Mouse (Mus musculus): ENCODE data around the gene Ubl5. TPM values are rescaled to one million over a fixed set of nuclear protein-coding genes. Genes with fewer than 3 reads are reported as not detected.
A peak's percentile ranks its signal among the peaks of the same experiment; 100 is the strongest.
"Not testable (repeated sequence)": the region's sequence is repeated elsewhere in the genome, so short reads cannot be mapped to it uniquely, and the experiment has no call there.

The Ubl5 gene
- polyA plus RNA-seq, 1 experiment, result 288 TPM

DNA sequence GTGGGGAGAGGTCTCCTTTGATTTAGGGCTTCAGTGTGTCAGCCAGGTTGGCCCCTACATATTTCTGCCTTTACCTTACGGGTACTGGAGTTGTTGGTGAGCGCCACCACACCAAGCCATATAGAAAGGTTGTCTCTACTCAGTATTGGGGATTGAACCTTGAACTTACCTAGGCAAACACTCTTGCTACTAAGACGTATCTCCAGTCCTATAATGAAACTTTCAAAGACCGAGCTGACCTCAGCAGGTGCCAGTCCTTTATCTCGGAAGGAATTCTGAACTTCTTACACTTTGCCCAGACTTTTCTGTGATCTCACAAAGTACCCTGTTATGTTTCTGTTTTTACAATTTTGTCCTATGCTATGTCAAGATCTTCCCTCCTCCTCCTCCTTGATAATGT is 30.7 kb upstream of the Ubl5 start:
- Histone ChIP-seq H3K9me3 (replicated peaks; ENCODE audit: control insufficient read depth, insufficient read depth, low read length, poor library complexity, severe bottlenecking) (no peaks in the 10 kb centered on the region), H3K27me3 (ENCODE audit: control insufficient read depth, insufficient read depth, low read length, poor library complexity, severe bottlenecking) (no peaks in the 10 kb centered on the region), H3K4me1 (ENCODE audit: control insufficient read depth, insufficient read depth, low read length) (no peaks in the 10 kb centered on the region), H3K9ac (ENCODE audit: low read depth, poor library complexity, severe bottlenecking) (no peak overlapping the region), H3K36me3 (ENCODE audit: control insufficient read depth, insufficient read depth, low read length, poor library complexity, severe bottlenecking) (no peaks in the 10 kb centered on the region), H3K27ac (ENCODE audit: insufficient read depth, low read length) (no peak overlapping the region), H3K4me3 (ENCODE audit: low read depth, low read length) (no peak overlapping the region)
- TF ChIP-seq POLR2A (IDR thresholded peaks at IDR 0.05; ENCODE audit: insufficient read depth, low read length) (no peak), EP300 (IDR thresholded peaks at IDR 0.05; ENCODE audit: insufficient read depth, low read depth, low read length) (no peak), CTCF (IDR thresholded peaks at IDR 0.05; ENCODE audit: low read depth, low read length) (no peak)

DNA sequence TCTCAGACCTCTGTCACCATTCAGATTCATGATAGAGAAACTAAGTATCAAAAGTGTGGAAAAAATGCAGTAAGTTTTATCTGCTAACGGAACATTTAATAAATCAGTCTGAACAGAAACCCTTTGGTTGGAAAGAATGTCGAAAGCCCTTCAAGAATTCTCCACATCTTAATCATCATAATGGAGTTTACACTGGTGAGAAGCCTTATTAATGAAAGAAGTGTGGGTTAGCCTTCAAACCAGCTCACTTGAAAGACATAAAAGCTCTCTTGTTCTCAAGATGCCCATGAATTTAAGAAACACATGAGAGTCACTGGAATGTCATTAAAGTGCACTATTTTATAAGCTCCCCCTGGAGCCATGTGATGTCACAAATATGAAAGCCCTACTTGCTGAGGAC is 26.0 kb upstream of the Ubl5 start:
- Histone ChIP-seq H3K36me3 (ENCODE audit: control insufficient read depth, insufficient read depth, low read length, poor library complexity, severe bottlenecking) (no peaks in the 10 kb centered on the region), H3K9me3 (replicated peaks; ENCODE audit: control insufficient read depth, insufficient read depth, low read length, poor library complexity, severe bottlenecking) (no peaks in the 10 kb centered on the region)

DNA sequence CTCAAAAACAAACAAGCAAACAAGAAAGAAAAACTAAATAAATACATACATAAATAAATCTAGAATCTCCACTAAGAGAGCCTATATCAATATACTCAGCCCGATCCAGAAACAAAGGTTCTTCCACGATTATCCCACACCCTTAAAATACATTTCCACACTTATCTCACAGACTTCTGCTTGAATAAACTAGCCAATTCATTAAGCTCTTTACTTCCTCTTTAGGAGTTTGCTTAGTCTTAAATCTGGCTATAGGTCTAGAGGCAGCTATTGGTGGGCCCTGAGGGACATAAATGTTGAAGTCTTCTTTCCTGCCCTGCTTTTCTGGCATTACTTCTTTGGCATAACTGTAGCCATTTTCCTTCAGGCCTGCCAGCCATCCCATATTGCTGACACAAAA is 11.3 kb upstream of the Ubl5 start:
- Histone ChIP-seq H3K36me3 (ENCODE audit: control insufficient read depth, insufficient read depth, low read length, poor library complexity, severe bottlenecking) (no peaks in the 10 kb centered on the region), H3K9ac (ENCODE audit: low read depth, poor library complexity, severe bottlenecking) (no peak overlapping the region), H3K27ac (ENCODE audit: insufficient read depth, low read length) (no peak overlapping the region), H3K4me3 (ENCODE audit: low read depth, low read length) (no peak overlapping the region), H3K9me3 (replicated peaks; ENCODE audit: control insufficient read depth, insufficient read depth, low read length, poor library complexity, severe bottlenecking) (no peaks in the 10 kb centered on the region), H3K4me1 (ENCODE audit: control insufficient read depth, insufficient read depth, low read length) (peaks cover 2% of the 10 kb centered on the region), H3K27me3 (ENCODE audit: control insufficient read depth, insufficient read depth, low read length, poor library complexity, severe bottlenecking) (no peaks in the 10 kb centered on the region)
- TF ChIP-seq CTCF (IDR thresholded peaks at IDR 0.05; ENCODE audit: low read depth, low read length), result no peak
- no peak for TF ChIP-seq POLR2A (IDR thresholded peaks at IDR 0.05; ENCODE audit: insufficient read depth, low read length)
- TF ChIP-seq EP300 (IDR thresholded peaks at IDR 0.05; ENCODE audit: insufficient read depth, low read depth, low read length), result no peak

More for the DNA sequence above, 26.0 kb upstream of the Ubl5 start:
- Histone ChIP-seq H3K4me1 (ENCODE audit: control insufficient read depth, insufficient read depth, low read length) (no peaks in the 10 kb centered on the region), H3K9ac (ENCODE audit: low read depth, poor library complexity, severe bottlenecking) (no peak overlapping the region), H3K27ac (ENCODE audit: insufficient read depth, low read length) (no peak overlapping the region), H3K4me3 (ENCODE audit: low read depth, low read length) (no peak overlapping the region), H3K27me3 (ENCODE audit: control insufficient read depth, insufficient read depth, low read length, poor library complexity, severe bottlenecking) (no peaks in the 10 kb centered on the region)
- TF ChIP-seq POLR2A (IDR thresholded peaks at IDR 0.05; ENCODE audit: insufficient read depth, low read length) (no peak), CTCF (IDR thresholded peaks at IDR 0.05; ENCODE audit: low read depth, low read length) (no peak), EP300 (IDR thresholded peaks at IDR 0.05; ENCODE audit: insufficient read depth, low read depth, low read length) (no peak)

DNA sequence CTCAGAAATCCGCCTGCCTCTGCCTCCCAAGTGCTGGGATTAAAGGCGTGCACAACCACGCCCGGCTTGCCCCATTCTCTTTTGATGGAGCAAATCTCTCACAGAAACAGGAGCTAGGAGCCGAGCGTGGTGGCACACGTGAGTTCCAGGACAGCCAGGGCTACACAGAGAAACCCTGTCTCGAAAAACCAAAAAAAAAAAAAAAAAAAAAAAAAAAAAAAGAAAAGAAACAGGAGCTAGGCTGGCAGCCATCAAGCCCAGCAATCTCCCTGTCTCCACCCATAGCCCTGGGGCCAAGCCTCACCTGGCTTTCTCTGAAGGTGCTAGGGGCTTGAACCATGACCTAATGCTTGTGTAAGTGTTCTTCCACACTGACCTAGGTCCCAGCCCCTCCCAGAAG is 7.0 kb upstream of the Ubl5 start:
- H3K4me1 ChIP-seq (ENCODE audit: control insufficient read depth, insufficient read depth, low read length); H3K36me3 ChIP-seq (ENCODE audit: control insufficient read depth, insufficient read depth, low read length, poor library complexity, severe bottlenecking); H3K9me3 ChIP-seq (replicated peaks; ENCODE audit: control insufficient read depth, insufficient read depth, low read length, poor library complexity, severe bottlenecking); H3K9ac ChIP-seq (ENCODE audit: low read depth, poor library complexity, severe bottlenecking); H3K27ac ChIP-seq (ENCODE audit: insufficient read depth, low read length); H3K4me3 ChIP-seq (ENCODE audit: low read depth, low read length); H3K27me3 ChIP-seq (ENCODE audit: control insufficient read depth, insufficient read depth, low read length, poor library complexity, severe bottlenecking): not testable (repeated sequence)

DNA sequence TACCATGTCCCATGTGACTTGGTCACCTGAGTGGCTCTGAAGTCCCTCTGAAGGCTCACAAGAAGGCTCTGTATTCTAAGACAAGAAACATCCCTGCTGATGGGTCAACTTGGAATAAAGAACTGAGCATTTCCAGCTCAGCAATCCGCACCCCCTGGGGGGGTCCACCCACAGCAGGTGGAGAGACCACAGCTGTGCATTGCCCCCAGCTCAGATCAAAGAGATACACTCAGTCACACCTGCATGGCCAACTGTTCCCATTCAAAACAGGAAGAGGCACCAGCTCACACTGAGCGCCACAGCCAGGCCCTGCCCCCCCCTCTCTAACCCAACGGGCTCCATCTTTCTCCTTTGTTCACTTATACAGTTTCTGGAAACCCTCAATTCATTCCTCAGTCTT is 6.4 kb upstream of the Ubl5 start:
- Histone ChIP-seq H3K36me3 (ENCODE audit: control insufficient read depth, insufficient read depth, low read length, poor library complexity, severe bottlenecking) (no peaks in the 10 kb centered on the region), H3K9me3 (replicated peaks; ENCODE audit: control insufficient read depth, insufficient read depth, low read length, poor library complexity, severe bottlenecking) (no peaks in the 10 kb centered on the region), H3K27me3 (ENCODE audit: control insufficient read depth, insufficient read depth, low read length, poor library complexity, severe bottlenecking) (no peaks in the 10 kb centered on the region), H3K4me1 (ENCODE audit: control insufficient read depth, insufficient read depth, low read length) (peaks cover 5% of the 10 kb centered on the region), H3K27ac (ENCODE audit: insufficient read depth, low read length) (peak overlapping the region; percentile 12; the same call in 1 of the 2 replicates), H3K4me3 (ENCODE audit: low read depth, low read length) (no peak overlapping the region), H3K9ac (ENCODE audit: low read depth, poor library complexity, severe bottlenecking) (no peak overlapping the region)
- TF ChIP-seq POLR2A (IDR thresholded peaks at IDR 0.05; ENCODE audit: insufficient read depth, low read length) (no peak), EP300 (IDR thresholded peaks at IDR 0.05; ENCODE audit: insufficient read depth, low read depth, low read length) (peak; percentile 72; the same call in 1 of the 2 replicates), CTCF (IDR thresholded peaks at IDR 0.05; ENCODE audit: low read depth, low read length) (no peak)

DNA sequence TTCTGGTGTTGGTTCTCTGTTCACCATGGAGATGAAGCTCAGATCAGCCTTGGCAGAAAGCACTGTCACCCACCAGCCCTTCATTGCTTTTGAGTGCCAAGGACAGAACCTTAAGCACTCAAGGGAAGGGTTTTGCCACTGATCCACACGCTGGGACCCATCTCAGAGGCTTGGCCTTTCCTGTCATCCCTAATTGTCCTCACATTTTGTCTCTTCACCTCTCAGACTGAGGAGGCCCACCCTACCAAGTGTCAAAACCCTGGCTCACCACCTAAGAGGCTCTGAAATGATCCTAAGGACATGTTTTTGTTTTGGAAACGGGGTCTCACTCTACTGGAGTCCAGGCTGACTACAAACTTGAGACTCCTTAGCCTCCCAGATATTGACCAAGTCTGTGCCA is 5.9 kb upstream of the Ubl5 start:
- Histone ChIP-seq H3K36me3 (ENCODE audit: control insufficient read depth, insufficient read depth, low read length, poor library complexity, severe bottlenecking) (no peaks in the 10 kb centered on the region), H3K27me3 (ENCODE audit: control insufficient read depth, insufficient read depth, low read length, poor library complexity, severe bottlenecking) (no peaks in the 10 kb centered on the region), H3K4me3 (ENCODE audit: low read depth, low read length) (no peak overlapping the region), H3K4me1 (ENCODE audit: control insufficient read depth, insufficient read depth, low read length) (peaks cover 5% of the 10 kb centered on the region), H3K9ac (ENCODE audit: low read depth, poor library complexity, severe bottlenecking) (no peak overlapping the region), H3K27ac (ENCODE audit: insufficient read depth, low read length) (no peak overlapping the region; the same call in 1 of the 2 replicates), H3K9me3 (replicated peaks; ENCODE audit: control insufficient read depth, insufficient read depth, low read length, poor library complexity, severe bottlenecking) (no peaks in the 10 kb centered on the region)
- TF ChIP-seq EP300 (IDR thresholded peaks at IDR 0.05; ENCODE audit: insufficient read depth, low read depth, low read length), result no peak

All from ES-Bruce4 (cell line).